Mouse (Mus musculus): ENCODE measurements around the gene Carmil1. TPM values are rescaled to one million over a fixed set of nuclear protein-coding genes. Genes with fewer than 3 reads are reported as not detected.
"Not testable (repeated sequence)": the region's sequence is repeated elsewhere in the genome, so short reads cannot be mapped to it uniquely, and the experiment has no call there.

Carmil1 gene
- total RNA-seq, 2 experiments from 2014 or later = 9.1 to 10.6 TPM

GRCm38 (mm10) chr13:24112689-24113348 is 167.8 kb downstream of the Carmil1 start:
- no peak for DNase-seq (ENCODE audit: low spot score)
- intact Hi-C loops (cut with DNase I) = loop anchor here (1.0 to 10.0 kb wide), 2 partner anchors 142 to 168 kb away; no protein-coding TSS in a partner anchor

- DNase-seq (ENCODE audit: low spot score) = no peak
- intact Hi-C loops (cut with DNase I) = loop anchor here (10.0 kb wide), 1 partner anchor 144 kb away; no protein-coding TSS in a partner anchor
Measured at GRCm38 (mm10) chr13:24110329-24110728, 170.3 kb downstream of the Carmil1 start.

- DNase-seq (ENCODE audit: low spot score) = no peak
- intact Hi-C loops (cut with DNase I) = no loop called here
Measured at GRCm38 (mm10) chr13:24108282-24108681, 172.3 kb downstream of the Carmil1 start.

- DNase-seq (ENCODE audit: low spot score) = no peak
Measured at GRCm38 (mm10) chr13:24107058-24107457, 173.5 kb downstream of the Carmil1 start.

GRCm38 (mm10) chr13:24105838-24106237 is 174.8 kb downstream of the Carmil1 start:
- intact Hi-C loops (cut with DNase I) = no loop called here
- no peak for DNase-seq (ENCODE audit: low spot score)

More at GRCm38 (mm10) chr13:24107058-24107457, 173.5 kb downstream of the Carmil1 start:
- intact Hi-C loops (cut with DNase I) = no loop called here

- intact Hi-C loops (cut with DNase I) = no loop called here
- DNase-seq (ENCODE audit: low spot score) = no peak
Measured at GRCm38 (mm10) chr13:24105340-24105669, 175.3 kb downstream of the Carmil1 start.

GRCm38 (mm10) chr13:24104611-24105339 is 175.8 kb downstream of the Carmil1 start:
- DNase-seq (ENCODE audit: low spot score); intact Hi-C loops (cut with DNase I): not testable (repeated sequence)

- no peak for DNase-seq (ENCODE audit: low spot score)
- intact Hi-C loops (cut with DNase I) = no loop called here
Measured at GRCm38 (mm10) chr13:24104016-24104415, 176.6 kb downstream of the Carmil1 start.

GRCm38 (mm10) chr13:24103152-24103551 is 177.4 kb downstream of the Carmil1 start:
- DNase-seq (ENCODE audit: low spot score) = no peak
- intact Hi-C loops (cut with DNase I) = no loop called here

- no peak for DNase-seq (ENCODE audit: low spot score)
- intact Hi-C loops (cut with DNase I) = no loop called here
Measured at GRCm38 (mm10) chr13:24102256-24102655, 178.3 kb downstream of the Carmil1 start.

GRCm38 (mm10) chr13:24101157-24102130 is 179.2 kb downstream of the Carmil1 start:
- DNase-seq (ENCODE audit: low spot score) = no peak
- intact Hi-C loops (cut with DNase I) = no loop called here

GRCm38 (mm10) chr13:24100516-24101094 is 180.0 kb downstream of the Carmil1 start:
- intact Hi-C loops (cut with DNase I) = no loop called here
- DNase-seq (ENCODE audit: low spot score) = no peak

GRCm38 (mm10) chr13:24096573-24096972 is 184.0 kb downstream of the Carmil1 start:
- DNase-seq (ENCODE audit: low spot score) = no peak
- intact Hi-C loops (cut with DNase I) = no loop called here

- DNase-seq (ENCODE audit: low spot score) = no peak
- intact Hi-C loops (cut with DNase I) = no loop called here
Measured at GRCm38 (mm10) chr13:24094825-24095547, 185.6 kb downstream of the Carmil1 start.

- intact Hi-C loops (cut with DNase I) = no loop called here
- no peak for DNase-seq (ENCODE audit: low spot score)
Measured at GRCm38 (mm10) chr13:24093108-24093507, 187.5 kb downstream of the Carmil1 start.

GRCm38 (mm10) chr13:24092073-24092472 is 188.5 kb downstream of the Carmil1 start:
- no peak for DNase-seq (ENCODE audit: low spot score)
- intact Hi-C loops (cut with DNase I) = no loop called here

- intact Hi-C loops (cut with DNase I) = no loop called here
- DNase-seq (ENCODE audit: low spot score) = no peak
Measured at GRCm38 (mm10) chr13:24082153-24082552, 198.4 kb downstream of the Carmil1 start.

- intact Hi-C loops (cut with DNase I) = no loop called here
- DNase-seq (ENCODE audit: low spot score) = no peak
Measured at GRCm38 (mm10) chr13:24081698-24082097, 198.9 kb downstream of the Carmil1 start.

GRCm38 (mm10) chr13:24072588-24072987 is 208.0 kb downstream of the Carmil1 start:
- DNase-seq (ENCODE audit: low spot score) = no peak
- intact Hi-C loops (cut with DNase I) = no loop called here

Data from heart, postnatal 25 days (tissue).